Mouse (Mus musculus) kidney, embryonic 14.5 days (tissue): ENCODE data around the gene Ube2e3. TPM values are rescaled to one million over a fixed set of nuclear protein-coding genes. Genes with fewer than 3 reads are reported as not detected.

Experiments used
- ATAC-seq: fragments of 200-750 bp; cut with Nextera tagmentation; 2 replicates; pipeline ENCODE4 v1.8.0; 2017; ENCODE audit warnings: moderate number of reproducible peaks, mild to moderate bottlenecking, moderate TSS enrichment, moderate library complexity; ENCODE audit not compliant: low FRiP score, low TSS enrichment
- H3K27ac ChIP-seq: fragments of 300-500 bp; sonication (generic); 2 replicates; pipeline ENCODE4 v1.5.1; 2014; ENCODE audit warnings: low read depth, mild to moderate bottlenecking, low read length, moderate library complexity, mixed read lengths
- H3K27me3 ChIP-seq: fragments of 300-500 bp; sonication (generic); 2 replicates; pipeline ENCODE4 v1.6.1; 2014; ENCODE audit warnings: mild to moderate bottlenecking, low read length; ENCODE audit not compliant: control insufficient read depth, insufficient read depth
- H3K36me3 ChIP-seq: fragments of 300-500 bp; sonication (generic); 2 replicates; pipeline ENCODE4 v1.6.1; 2014; ENCODE audit warnings: low read length, mixed read lengths; ENCODE audit not compliant: control insufficient read depth, insufficient read depth
- H3K4me1 ChIP-seq: fragments of 300-500 bp; sonication (generic); 2 replicates; pipeline ENCODE4 v1.6.1; 2014; ENCODE audit warnings: low read length, mixed read lengths; ENCODE audit not compliant: control insufficient read depth, insufficient read depth
- H3K4me2 ChIP-seq: fragments of 300-500 bp; sonication (generic); replicated peaks from 2 replicates; pipeline ENCODE4 v1.6.1; 2014; ENCODE audit warnings: low read depth, mild to moderate bottlenecking, low read length
- H3K4me3 ChIP-seq: fragments of 300-500 bp; sonication (generic); 2 replicates; pipeline ENCODE4 v1.5.1; 2014; ENCODE audit warnings: mild to moderate bottlenecking, low read length
- H3K9ac ChIP-seq: fragments of 300-500 bp; sonication (generic); 2 replicates; pipeline ENCODE4 v1.6.1; 2014; ENCODE audit warnings: low read depth, mild to moderate bottlenecking, low read length, moderate library complexity
- H3K9me3 ChIP-seq: fragments of 300-500 bp; sonication (generic); 2 replicates; pipeline ENCODE4 v1.6.1; 2016; ENCODE audit warnings: low read length; ENCODE audit not compliant: control insufficient read depth
- WGBS: fragments of 180-500 bp; shearing (Covaris S2); extraction: QIAGEN DNeasy Blood & Tissue Kit; methylation state at CpG from one replicate; pipeline ENCODE4 v1.1.7; 2014; 5-methylcytosine and 5-hydroxymethylcytosine counted together
- polyA plus RNA-seq: library from polyadenylated mRNA; unstranded; fragments of >200 nt; fragmentation: Nextera tagmentation; extraction: Ambion mirVana; gene quantifications from 2 replicates; pipeline ENCODE4 v1.2.1, GENCODE M21; 2014

The Ube2e3 gene
- polyA plus RNA-seq, 1 experiment from 2014 or later = 188 TPM

GRCm38 (mm10) chr2:78911516-78911915, 43.6 kb downstream of the Ube2e3 start:
- Histone ChIP-seq H3K27ac (no peak overlapping the region), H3K36me3 (no peaks in the 10 kb centered on the region; the same call in 1 of the 2 replicates), H3K9me3 (no peaks in the 10 kb centered on the region), H3K4me2 (no peak overlapping the region), H3K4me3 (no peak overlapping the region), H3K4me1 (no peaks in the 10 kb centered on the region), H3K9ac (no peak overlapping the region), H3K27me3 (no peaks in the 10 kb centered on the region)
- no peak for ATAC-seq

- no peak overlapping the region for H3K4me2 ChIP-seq
- H3K9me3 ChIP-seq = no peaks in the 10 kb centered on the region
- ATAC-seq = no peak
- H3K9ac ChIP-seq = no peak overlapping the region
- no peak overlapping the region for H3K27ac ChIP-seq
- no peaks in the 10 kb centered on the region for H3K27me3 ChIP-seq
- no peaks in the 10 kb centered on the region for H3K4me1 ChIP-seq
- H3K4me3 ChIP-seq = no peak overlapping the region
- H3K36me3 ChIP-seq = peaks cover 11% of the 10 kb centered on the region; the same call in 1 of the 2 replicates
- 73% methylated on average over 2 of the region's 2 CpGs for WGBS
Observed at GRCm38 (mm10) chr2:78914861-78915260, 46.9 kb downstream of the Ube2e3 start.

GRCm38 (mm10) chr2:78922980-78923674, 55.2 kb downstream of the Ube2e3 start:
- Histone ChIP-seq H3K36me3 (peaks cover 17% of the 10 kb centered on the region; the same call in 1 of the 2 replicates), H3K4me3 (no peak overlapping the region), H3K4me2 (no peak overlapping the region), H3K27ac (no peak overlapping the region), H3K9ac (no peak overlapping the region), H3K4me1 (0 out of 2 replicates have a peak, but pooled peaks cover 3% of the 10 kb centered on the region), H3K9me3 (no peaks in the 10 kb centered on the region), H3K27me3 (no peaks in the 10 kb centered on the region)
- 88% methylated on average over 6 of the region's 6 CpGs for WGBS
- ATAC-seq = no peak

- H3K4me3 ChIP-seq = no peak overlapping the region
- ATAC-seq = no peak
- H3K27ac ChIP-seq = no peak overlapping the region
- WGBS = 44% methylated on average over 1 of the region's 1 CpGs
- no peak overlapping the region for H3K9ac ChIP-seq
- H3K36me3 ChIP-seq = peaks cover 4% of the 10 kb centered on the region; the same call in 1 of the 2 replicates
- no peaks in the 10 kb centered on the region for H3K27me3 ChIP-seq
- H3K9me3 ChIP-seq = no peaks in the 10 kb centered on the region
- no peak overlapping the region for H3K4me2 ChIP-seq
- H3K4me1 ChIP-seq = 0 out of 2 replicates have a peak, but pooled peaks cover 3% of the 10 kb centered on the region
Observed at GRCm38 (mm10) chr2:78925807-78926206, 57.9 kb downstream of the Ube2e3 start.

GRCm38 (mm10) chr2:78927625-78928024, 59.7 kb downstream of the Ube2e3 start:
- no peak overlapping the region for H3K9ac ChIP-seq
- H3K27me3 ChIP-seq = no peaks in the 10 kb centered on the region
- H3K36me3 ChIP-seq = no peaks in the 10 kb centered on the region; the same call in 1 of the 2 replicates
- no peak for ATAC-seq
- no peak overlapping the region for H3K27ac ChIP-seq
- 93% methylated on average over 3 of the region's 3 CpGs for WGBS
- H3K4me1 ChIP-seq = 0 out of 2 replicates have a peak, but pooled peaks cover 3% of the 10 kb centered on the region
- no peak overlapping the region for H3K4me3 ChIP-seq
- no peaks in the 10 kb centered on the region for H3K9me3 ChIP-seq
- no peak overlapping the region for H3K4me2 ChIP-seq

- Histone ChIP-seq H3K9me3 (no peaks in the 10 kb centered on the region), H3K27me3 (no peaks in the 10 kb centered on the region), H3K4me3 (no peak overlapping the region), H3K9ac (no peak overlapping the region), H3K36me3 (no peaks in the 10 kb centered on the region), H3K4me1 (0 out of 2 replicates have a peak, but pooled peaks cover 3% of the 10 kb centered on the region), H3K27ac (no peak overlapping the region), H3K4me2 (no peak overlapping the region)
- 55% methylated on average over 5 of the region's 5 CpGs for WGBS
- no peak for ATAC-seq
Observed at GRCm38 (mm10) chr2:78928080-78928479, 60.2 kb downstream of the Ube2e3 start.

GRCm38 (mm10) chr2:78931358-78931757, 63.4 kb downstream of the Ube2e3 start:
- WGBS = 52% methylated on average over 2 of the region's 2 CpGs
- Histone ChIP-seq H3K4me3 (no peak overlapping the region), H3K27ac (no peak overlapping the region), H3K27me3 (no peaks in the 10 kb centered on the region), H3K36me3 (no peaks in the 10 kb centered on the region), H3K9ac (no peak overlapping the region), H3K4me2 (no peak overlapping the region), H3K9me3 (no peaks in the 10 kb centered on the region), H3K4me1 (no peaks in the 10 kb centered on the region)
- 0 out of 2 replicates have a peak, but pooled peaks have one; percentile 16 for ATAC-seq

- H3K27ac ChIP-seq = no peak overlapping the region
Observed at GRCm38 (mm10) chr2:78959451-78959850, 91.5 kb downstream of the Ube2e3 start.

GRCm38 (mm10) chr2:78960288-78960687, 92.4 kb downstream of the Ube2e3 start:
- Histone ChIP-seq H3K27ac (no peak overlapping the region), H3K4me3 (no peak overlapping the region), H3K36me3 (no peaks in the 10 kb centered on the region), H3K9ac (no peak overlapping the region), H3K4me1 (peaks cover 2% of the 10 kb centered on the region; the same call in 1 of the 2 replicates), H3K27me3 (no peaks in the 10 kb centered on the region), H3K9me3 (no peaks in the 10 kb centered on the region), H3K4me2 (no peak overlapping the region)
- no peak for ATAC-seq
- 61% methylated on average over 5 of the region's 5 CpGs for WGBS

More at GRCm38 (mm10) chr2:78959451-78959850, 91.5 kb downstream of the Ube2e3 start:
- H3K4me3 ChIP-seq = no peak overlapping the region
- no peak for ATAC-seq
- H3K4me2 ChIP-seq = no peak overlapping the region
- no peaks in the 10 kb centered on the region for H3K36me3 ChIP-seq
- H3K9me3 ChIP-seq = no peaks in the 10 kb centered on the region
- H3K27me3 ChIP-seq = no peaks in the 10 kb centered on the region
- WGBS = 44% methylated on average over 3 of the region's 3 CpGs
- H3K4me1 ChIP-seq = peaks cover 2% of the 10 kb centered on the region; the same call in 1 of the 2 replicates
- no peak overlapping the region for H3K9ac ChIP-seq
